Mouse (Mus musculus) layer of hippocampus, postnatal 36 days (tissue): ENCODE data around the gene Gna12. TPM values are rescaled to one million over a fixed set of nuclear protein-coding genes. Genes with fewer than 3 reads are reported as not detected.

ENCODE experiments used
- DNase-seq, 2 experiments: peaks; one replicate each; pipeline ENCODE4 v3.0.0; 2022
- total RNA-seq, 2 experiments: library from RNA; stranded (reverse); gene quantifications; 2 replicates each; pipeline ENCODE4 v1.2.3; 2021

The Gna12 gene
- total RNA-seq, 2 experiments from 2014 or later = 94.9 to 97.7 TPM

GRCm38 (mm10) chr5:140795176-140795575 lies 35.1 kb downstream of the Gna12 start:
- no peak for DNase-seq

- DNase-seq = no peak
Measured at GRCm38 (mm10) chr5:140794753-140795152, 35.5 kb downstream of the Gna12 start.

GRCm38 (mm10) chr5:140792233-140792632 lies 38.0 kb downstream of the Gna12 start:
- no peak for DNase-seq

GRCm38 (mm10) chr5:140790937-140791877 lies 39.0 kb downstream of the Gna12 start:
- peak; percentile 54 to 56 for DNase-seq

GRCm38 (mm10) chr5:140790392-140790791 lies 39.8 kb downstream of the Gna12 start:
- no peak for DNase-seq

- no peak for DNase-seq
Measured at GRCm38 (mm10) chr5:140789561-140789960, 40.7 kb downstream of the Gna12 start.

- no peak for DNase-seq
Measured at GRCm38 (mm10) chr5:140785240-140785872, 44.9 kb downstream of the Gna12 start.

GRCm38 (mm10) chr5:140784288-140784687 lies 45.9 kb downstream of the Gna12 start:
- DNase-seq = no peak

GRCm38 (mm10) chr5:140783577-140783976 lies 46.7 kb downstream of the Gna12 start:
- DNase-seq = no peak

- no peak for DNase-seq
Measured at GRCm38 (mm10) chr5:140781886-140782572, 48.2 kb downstream of the Gna12 start.

GRCm38 (mm10) chr5:140781122-140781521 lies 49.1 kb downstream of the Gna12 start:
- no peak for DNase-seq

- DNase-seq = no peak
Measured at GRCm38 (mm10) chr5:140776968-140777367, 53.3 kb downstream of the Gna12 start.

- no peak for DNase-seq
Measured at GRCm38 (mm10) chr5:140775111-140775510, 55.1 kb downstream of the Gna12 start.

GRCm38 (mm10) chr5:140772158-140772557 lies 58.1 kb downstream of the Gna12 start:
- DNase-seq = no peak

GRCm38 (mm10) chr5:140771612-140772011 lies 58.6 kb downstream of the Gna12 start:
- DNase-seq = no peak

GRCm38 (mm10) chr5:140768333-140768732 lies 61.9 kb downstream of the Gna12 start:
- peak; percentile 73 to 77 for DNase-seq

- peak; percentile 67 to 72 for DNase-seq
Measured at GRCm38 (mm10) chr5:140767704-140768141, 62.5 kb downstream of the Gna12 start.

GRCm38 (mm10) chr5:140766566-140766965 lies 63.7 kb downstream of the Gna12 start:
- DNase-seq = no peak

- no peak for DNase-seq
Measured at GRCm38 (mm10) chr5:140764921-140765613, 65.2 kb downstream of the Gna12 start.

GRCm38 (mm10) chr5:140762540-140762939 lies 67.7 kb downstream of the Gna12 start:
- DNase-seq = no peak

- DNase-seq = no peak
Measured at GRCm38 (mm10) chr5:140758864-140759263, 71.4 kb downstream of the Gna12 start.

- no peak for DNase-seq
Measured at GRCm38 (mm10) chr5:140753223-140753622, 77.0 kb downstream of the Gna12 start.
